Mouse (Mus musculus): Measurements from ENCODE around the gene Ncapd3. TPM values are rescaled to one million over a fixed set of nuclear protein-coding genes. Genes with fewer than 3 reads are reported as not detected.
A peak's percentile ranks its signal among the peaks of the same experiment; 100 is the strongest.

Gene Ncapd3
- total and polyA plus RNA-seq, 3 experiments: 5.6 to 187 (median 75.6) TPM

GRCm38 (mm10) chr9:27101466-27101865, 71.5 kb downstream of the Ncapd3 start:
- Histone ChIP-seq H3K9me3 (replicated peaks) (no peaks in the 10 kb centered on the region), H3K4me3 (ENCODE audit: low read depth, low read length) (no peak overlapping the region), H3K36me3 (replicated peaks) (peaks cover 42% of the 10 kb centered on the region), H3K27me3 (ENCODE audit: insufficient read depth, low read length) (no peaks in the 10 kb centered on the region), H3K4me1 (ENCODE audit: insufficient read depth, low read depth, low read length) (0 out of 2 replicates have a peak, but pooled peaks cover under 1% of the 10 kb centered on the region)
- TF ChIP-seq GATA2 (IDR thresholded peaks at IDR 0.05; ENCODE audit: borderline replicate concordance, low read depth, low read length): no peak
- no peak for TF ChIP-seq POLR2AphosphoS5 (IDR thresholded peaks at IDR 0.05; ENCODE audit: insufficient replicate concordance, low read depth, low read length)
- TF ChIP-seq TAL1 (conservative IDR thresholded peaks at IDR 0.05; ENCODE audit: low read depth, low read length): no peak
- no peak for TF ChIP-seq CTCF (IDR thresholded peaks at IDR 0.05; ENCODE audit: low read depth, low read length)
- no peak for TF ChIP-seq GATA1 (IDR thresholded peaks at IDR 0.05; ENCODE audit: borderline replicate concordance, low read length)
- ATAC-seq (ENCODE audit: extremely low read depth, insufficient number of reproducible peaks, low FRiP score, poor library complexity, severe bottlenecking) (no peak), DNase-seq (ENCODE audit: low spot score) (no peak)

- H3K36me3 ChIP-seq (replicated peaks): peaks cover 4% of the 10 kb centered on the region
- ATAC-seq (ENCODE audit: extremely low read depth, insufficient number of reproducible peaks, low FRiP score, poor library complexity, severe bottlenecking): 0 out of 2 replicates have a peak, but pooled peaks have one; percentile 24
- H3K4me3 ChIP-seq (ENCODE audit: low read depth, low read length): no peak overlapping the region
- H3K27me3 ChIP-seq (ENCODE audit: insufficient read depth, low read length): peaks cover 6% of the 10 kb centered on the region
- no peak for TF ChIP-seq GATA2 (IDR thresholded peaks at IDR 0.05; ENCODE audit: borderline replicate concordance, low read depth, low read length)
- TF ChIP-seq CTCF (IDR thresholded peaks at IDR 0.05; ENCODE audit: low read depth, low read length): peak; percentile 61
- peaks cover 9% of the 10 kb centered on the region for H3K4me1 ChIP-seq (ENCODE audit: insufficient read depth, low read depth, low read length)
- DNase-seq (ENCODE audit: low spot score): no peak
- H3K9me3 ChIP-seq (replicated peaks): no peaks in the 10 kb centered on the region
These were observed 76.1 kb downstream of the Ncapd3 start for GRCm38 (mm10) chr9:27106081-27106480.

- Histone ChIP-seq H3K9me3 (replicated peaks) (no peaks in the 10 kb centered on the region), H3K27me3 (ENCODE audit: insufficient read depth, low read length) (peaks cover 12% of the 10 kb centered on the region), H3K4me1 (ENCODE audit: insufficient read depth, low read depth, low read length) (peaks cover 9% of the 10 kb centered on the region), H3K36me3 (replicated peaks) (no peaks in the 10 kb centered on the region), H3K4me3 (ENCODE audit: low read depth, low read length) (no peak overlapping the region)
- TF ChIP-seq GATA1 (IDR thresholded peaks at IDR 0.05; ENCODE audit: borderline replicate concordance, low read length): no peak
- no peak for TF ChIP-seq CTCF (IDR thresholded peaks at IDR 0.05; ENCODE audit: low read depth, low read length)
- no peak for TF ChIP-seq GATA2 (IDR thresholded peaks at IDR 0.05; ENCODE audit: borderline replicate concordance, low read depth, low read length)
- TF ChIP-seq TAL1 (conservative IDR thresholded peaks at IDR 0.05; ENCODE audit: low read depth, low read length): no peak
- no peak for TF ChIP-seq POLR2AphosphoS5 (IDR thresholded peaks at IDR 0.05; ENCODE audit: insufficient replicate concordance, low read depth, low read length)
- ATAC-seq (ENCODE audit: extremely low read depth, insufficient number of reproducible peaks, low FRiP score, poor library complexity, severe bottlenecking) (no peak), DNase-seq (ENCODE audit: low spot score) (no peak)
These were observed 78.5 kb downstream of the Ncapd3 start for GRCm38 (mm10) chr9:27108451-27108850.

GRCm38 (mm10) chr9:27109533-27110514, 79.8 kb downstream of the Ncapd3 start:
- Histone ChIP-seq H3K4me3 (ENCODE audit: low read depth, low read length) (no peak overlapping the region), H3K4me1 (ENCODE audit: insufficient read depth, low read depth, low read length) (peaks cover 9% of the 10 kb centered on the region), H3K36me3 (replicated peaks) (no peaks in the 10 kb centered on the region), H3K9me3 (replicated peaks) (no peaks in the 10 kb centered on the region), H3K27me3 (ENCODE audit: insufficient read depth, low read length) (peaks cover 14% of the 10 kb centered on the region)
- DNase-seq (ENCODE audit: low spot score) (no peak), ATAC-seq (ENCODE audit: extremely low read depth, insufficient number of reproducible peaks, low FRiP score, poor library complexity, severe bottlenecking) (peak; percentile 54; the same call in 1 of the 2 replicates)
- no peak for TF ChIP-seq CTCF (IDR thresholded peaks at IDR 0.05; ENCODE audit: low read depth, low read length)
- TF ChIP-seq GATA1 (IDR thresholded peaks at IDR 0.05; ENCODE audit: borderline replicate concordance, low read length): no peak
- TF ChIP-seq GATA2 (IDR thresholded peaks at IDR 0.05; ENCODE audit: borderline replicate concordance, low read depth, low read length): no peak
- no peak for TF ChIP-seq TAL1 (conservative IDR thresholded peaks at IDR 0.05; ENCODE audit: low read depth, low read length)
- no peak for TF ChIP-seq POLR2AphosphoS5 (IDR thresholded peaks at IDR 0.05; ENCODE audit: insufficient replicate concordance, low read depth, low read length)

- peaks cover 9% of the 10 kb centered on the region for H3K4me1 ChIP-seq (ENCODE audit: insufficient read depth, low read depth, low read length)
- H3K36me3 ChIP-seq (replicated peaks): no peaks in the 10 kb centered on the region
- DNase-seq (ENCODE audit: low spot score): no peak
- no peak overlapping the region for H3K4me3 ChIP-seq (ENCODE audit: low read depth, low read length)
- H3K9me3 ChIP-seq (replicated peaks): no peaks in the 10 kb centered on the region
- TF ChIP-seq CTCF (IDR thresholded peaks at IDR 0.05; ENCODE audit: low read depth, low read length) (no peak), POLR2AphosphoS5 (IDR thresholded peaks at IDR 0.05; ENCODE audit: insufficient replicate concordance, low read depth, low read length) (no peak), GATA1 (IDR thresholded peaks at IDR 0.05; ENCODE audit: borderline replicate concordance, low read length) (no peak), GATA2 (IDR thresholded peaks at IDR 0.05; ENCODE audit: borderline replicate concordance, low read depth, low read length) (no peak), TAL1 (conservative IDR thresholded peaks at IDR 0.05; ENCODE audit: low read depth, low read length) (no peak)
- H3K27me3 ChIP-seq (ENCODE audit: insufficient read depth, low read length): peaks cover 14% of the 10 kb centered on the region
- ATAC-seq (ENCODE audit: extremely low read depth, insufficient number of reproducible peaks, low FRiP score, poor library complexity, severe bottlenecking): no peak
These were observed 80.7 kb downstream of the Ncapd3 start for GRCm38 (mm10) chr9:27110681-27111080.

- H3K9me3 ChIP-seq (replicated peaks): no peaks in the 10 kb centered on the region
- no peak overlapping the region for H3K4me3 ChIP-seq (ENCODE audit: low read depth, low read length)
- TF ChIP-seq CTCF (IDR thresholded peaks at IDR 0.05; ENCODE audit: low read depth, low read length) (no peak), POLR2AphosphoS5 (IDR thresholded peaks at IDR 0.05; ENCODE audit: insufficient replicate concordance, low read depth, low read length) (no peak), GATA1 (IDR thresholded peaks at IDR 0.05; ENCODE audit: borderline replicate concordance, low read length) (no peak), GATA2 (IDR thresholded peaks at IDR 0.05; ENCODE audit: borderline replicate concordance, low read depth, low read length) (no peak), TAL1 (conservative IDR thresholded peaks at IDR 0.05; ENCODE audit: low read depth, low read length) (no peak)
- H3K36me3 ChIP-seq (replicated peaks): no peaks in the 10 kb centered on the region
- no peak for ATAC-seq (ENCODE audit: extremely low read depth, insufficient number of reproducible peaks, low FRiP score, poor library complexity, severe bottlenecking)
- H3K27me3 ChIP-seq (ENCODE audit: insufficient read depth, low read length): peaks cover 14% of the 10 kb centered on the region
- no peak for DNase-seq (ENCODE audit: low spot score)
- H3K4me1 ChIP-seq (ENCODE audit: insufficient read depth, low read depth, low read length): peaks cover 6% of the 10 kb centered on the region
These were observed 81.8 kb downstream of the Ncapd3 start for GRCm38 (mm10) chr9:27111756-27112155.

Measured in G1E (cell line).